Mouse (Mus musculus): ENCODE results near the gene Chst10. TPM values are rescaled to one million over a fixed set of nuclear protein-coding genes. Genes with fewer than 3 reads are reported as not detected.

The Chst10 gene
- polyA plus RNA-seq, 3 experiments from 2014 or later, result 13.4 to 26.2 (median 21.8) TPM

Other genes with a start within 250 kb of the Chst10 start
- gene Aff3, start 233.2 kb downstream of the Chst10 start, polyA plus RNA-seq (2017; shearing (Covaris generic)), result 10 to 100 TPM in 2 of 3 experiments, 1 to 10 TPM in 1; 4.1 to 16.7 (median 15.5) TPM
- not detected for gene Lonrf2, start 61.5 kb downstream of the Chst10 start, polyA plus RNA-seq (2017; shearing (Covaris generic))
- gene Nms, start 41.0 kb upstream of the Chst10 start, polyA plus RNA-seq (2017; shearing (Covaris generic)), result not detected
- gene Pdcl3, start 87.4 kb upstream of the Chst10 start, polyA plus RNA-seq (2017; shearing (Covaris generic)), result 100 to 1,000 TPM; 144 to 205 (median 169) TPM